Mouse (Mus musculus) forebrain, embryonic 15.5 days (tissue): ENCODE measurements around the gene Lat. TPM values are rescaled to one million over a fixed set of nuclear protein-coding genes. Genes with fewer than 3 reads are reported as not detected.
"Not testable (repeated sequence)": the region's sequence is repeated elsewhere in the genome, so short reads cannot be mapped to it uniquely, and the experiment has no call there.

Experiments used
- ATAC-seq: fragments of 200-750 bp; cut with Nextera tagmentation; replicated peaks from 2 replicates; pipeline ENCODE4 v1.8.0; 2017; ENCODE audit warnings: mild to moderate bottlenecking, moderate TSS enrichment, moderate library complexity
- H3K27ac ChIP-seq: fragments of 300-500 bp; sonication (generic); replicated peaks from 2 replicates; pipeline ENCODE4 v1.5.1; 2015; ENCODE audit warnings: mild to moderate bottlenecking, inconsistent platforms
- H3K27me3 ChIP-seq: fragments of 300-500 bp; sonication (generic); 2 replicates; pipeline ENCODE4 v1.6.1; 2015; ENCODE audit warnings: inconsistent platforms
- H3K36me3 ChIP-seq: fragments of 300-500 bp; sonication (generic); 2 replicates; pipeline ENCODE4 v1.6.1; 2015; ENCODE audit warnings: mild to moderate bottlenecking, inconsistent platforms
- H3K4me1 ChIP-seq: fragments of 300-500 bp; sonication (generic); 2 replicates; pipeline ENCODE4 v1.6.1; 2015; ENCODE audit warnings: inconsistent platforms
- H3K4me2 ChIP-seq: fragments of 300-500 bp; sonication (generic); replicated peaks from 2 replicates; pipeline ENCODE4 v1.6.1; 2015; ENCODE audit warnings: mild to moderate bottlenecking, inconsistent platforms
- H3K4me3 ChIP-seq: fragments of 300-500 bp; sonication (generic); 2 replicates; pipeline ENCODE4 v1.5.1; 2015; ENCODE audit warnings: mild to moderate bottlenecking, inconsistent platforms
- H3K9ac ChIP-seq: fragments of 300-500 bp; sonication (generic); replicated peaks from 2 replicates; pipeline ENCODE4 v1.6.1; 2015; ENCODE audit warnings: mild to moderate bottlenecking, inconsistent platforms
- H3K9me3 ChIP-seq: fragments of 300-500 bp; sonication (generic); 2 replicates; pipeline ENCODE4 v1.6.1; 2016; ENCODE audit warnings: inconsistent platforms
- WGBS: fragments of 180-500 bp; shearing (Covaris S2); methylation state at CpG from one replicate; pipeline ENCODE4 v1.1.7; 2015; ENCODE audit warnings: mixed read lengths; 5-methylcytosine and 5-hydroxymethylcytosine counted together
- microRNA-seq: library from miRNA; unstranded; fragments of <30 nt; microRNA quantifications from one replicate; pipeline ENCODE4, GENCODE M21; 2016
- polyA plus RNA-seq: library from polyadenylated mRNA; unstranded; fragments of >200 nt; fragmentation: Nextera tagmentation; extraction: Ambion mirVana; gene quantifications from 2 replicates; pipeline ENCODE4 v1.2.1, GENCODE M21; 2015

Lat gene
- polyA plus RNA-seq, 1 experiment from 2014 or later: 0.67 TPM

- not testable (repeated sequence) for H3K4me3 ChIP-seq, H3K27ac ChIP-seq, H3K9ac ChIP-seq, H3K4me1 ChIP-seq, H3K9me3 ChIP-seq, ATAC-seq, H3K4me2 ChIP-seq, H3K36me3 ChIP-seq
- 13% methylated on average over 9 of the region's 9 CpGs for WGBS
- peaks cover 15% of the 10 kb centered on the region; the same call in 1 of the 2 replicates for H3K27me3 ChIP-seq
These were observed 43.6 kb downstream of the Lat start for GRCm38 (mm10) chr7:126325576-126326273.

GRCm38 (mm10) chr7:126324791-126325190, 44.6 kb downstream of the Lat start:
- Histone ChIP-seq H3K4me1 (no peaks in the 10 kb centered on the region), H3K9ac (no peak overlapping the region), H3K36me3 (no peaks in the 10 kb centered on the region), H3K9me3 (no peaks in the 10 kb centered on the region), H3K27ac (no peak overlapping the region), H3K4me3 (no peak overlapping the region), H3K4me2 (no peak overlapping the region), H3K27me3 (peaks cover 15% of the 10 kb centered on the region; the same call in 1 of the 2 replicates)
- 62% methylated on average over 3 of the region's 3 CpGs for WGBS
- ATAC-seq: no peak

GRCm38 (mm10) chr7:126323729-126324128, 45.6 kb downstream of the Lat start:
- H3K9ac ChIP-seq: no peak overlapping the region
- WGBS: 12% methylated on average over 11 of the region's 11 CpGs
- no peak overlapping the region for H3K4me3 ChIP-seq
- peaks cover 15% of the 10 kb centered on the region; the same call in 1 of the 2 replicates for H3K27me3 ChIP-seq
- no peaks in the 10 kb centered on the region for H3K36me3 ChIP-seq
- H3K4me2 ChIP-seq: no peak overlapping the region
- H3K4me1 ChIP-seq: no peaks in the 10 kb centered on the region
- no peaks in the 10 kb centered on the region for H3K9me3 ChIP-seq
- ATAC-seq: no peak
- no peak overlapping the region for H3K27ac ChIP-seq

GRCm38 (mm10) chr7:126314273-126314672, 55.1 kb downstream of the Lat start:
- Histone ChIP-seq H3K27me3 (no peaks in the 10 kb centered on the region), H3K9me3 (no peaks in the 10 kb centered on the region), H3K9ac (no peak overlapping the region), H3K4me2 (no peak overlapping the region), H3K27ac (no peak overlapping the region), H3K36me3 (no peaks in the 10 kb centered on the region), H3K4me1 (no peaks in the 10 kb centered on the region), H3K4me3 (no peak overlapping the region)
- 77% methylated on average over 8 of the region's 8 CpGs for WGBS
- ATAC-seq: no peak

Small RNAs within 50 kb of the gene (microRNA-seq; reads per million reads assigned to microRNA genes)
- not detected for gene Mir7058

Other genes starting within 250 kb of the Lat start
- 48.7 and 51.2 TPM in 2 replicates for gene Xpo6, start 169.1 kb downstream of the Lat start, polyA plus RNA-seq
- gene Sbk1, start 97.0 kb downstream of the Lat start, polyA plus RNA-seq: 336 and 348 TPM in 2 replicates
- 72.9 and 75.8 TPM in 2 replicates for gene Spns1, start 7.9 kb upstream of the Lat start, polyA plus RNA-seq
- gene Nfatc2ip, start 27.2 kb upstream of the Lat start, polyA plus RNA-seq: 2.6 and 3.0 TPM in 2 replicates
- not detected in 2 replicates for gene Cd19, start 45.3 kb upstream of the Lat start, polyA plus RNA-seq
- gene Rabep2, start 59.2 kb upstream of the Lat start, polyA plus RNA-seq: 23.6 and 26.9 TPM in 2 replicates
- 0.20 and 0.37 TPM in 2 replicates for gene Atp2a1, start 93.5 kb upstream of the Lat start, polyA plus RNA-seq
- gene Sh2b1, start 105.9 kb upstream of the Lat start, polyA plus RNA-seq: 69.1 and 72.7 TPM in 2 replicates
- 127 and 130 TPM in 2 replicates for gene Tufm, start 117.8 kb upstream of the Lat start, polyA plus RNA-seq
- gene Atxn2l, start 133.9 kb upstream of the Lat start, polyA plus RNA-seq: 65.2 and 69.0 TPM in 2 replicates
- 196 TPM in 2 replicates for gene Eif3c, start 196.8 kb upstream of the Lat start, polyA plus RNA-seq
- 0.25 and 0.32 TPM in 2 replicates for gene Apobr, start 215.4 kb upstream of the Lat start, polyA plus RNA-seq
- 31.7 and 34.3 TPM in 2 replicates for gene Cln3, start 216.2 kb upstream of the Lat start, polyA plus RNA-seq
- not detected in 2 replicates for gene Il27, start 225.4 kb upstream of the Lat start, polyA plus RNA-seq